Mouse (Mus musculus): ENCODE data around the gene Capn12. TPM values are rescaled to one million over a fixed set of nuclear protein-coding genes. Genes with fewer than 3 reads are reported as not detected.

Gene Capn12
- polyA plus RNA-seq, 1 experiment from 2014 or later: 0.26 TPM

GRCm38 (mm10) chr7:28921178-28921577 lies 40.0 kb downstream of the Capn12 start:
- Histone ChIP-seq H3K36me3 (peaks cover 40% of the 10 kb centered on the region), H3K4me3 (replicated peaks) (no peak overlapping the region), H3K9me3 (no peaks in the 10 kb centered on the region), H3K9ac (replicated peaks) (no peak overlapping the region), H3K27me3 (no peaks in the 10 kb centered on the region), H3K27ac (peak overlapping the region; percentile 97; the same call in 1 of the 2 replicates), H3K4me2 (no peak overlapping the region), H3K4me1 (replicated peaks) (peaks cover 82% of the 10 kb centered on the region)
- 87% methylated on average over 3 of the region's 3 CpGs for WGBS
- no peak for ATAC-seq (ENCODE audit: insufficient number of reproducible peaks, insufficient read depth, low FRiP score, low TSS enrichment, low read depth)

GRCm38 (mm10) chr7:28921722-28922465 lies 40.7 kb downstream of the Capn12 start:
- Histone ChIP-seq H3K4me1 (replicated peaks) (peaks cover 86% of the 10 kb centered on the region), H3K36me3 (peaks cover 33% of the 10 kb centered on the region), H3K27ac (peak overlapping the region; percentile 97)

GRCm38 (mm10) chr7:28922606-28923005 lies 41.4 kb downstream of the Capn12 start:
- peak overlapping the region; percentile 27; the same call in 1 of the 2 replicates for H3K9ac ChIP-seq (replicated peaks)
- peaks cover 26% of the 10 kb centered on the region for H3K36me3 ChIP-seq
- no peaks in the 10 kb centered on the region for H3K27me3 ChIP-seq
- H3K27ac ChIP-seq: peak overlapping the region; percentile 97
- 72% methylated on average over 4 of the region's 4 CpGs for WGBS
- no peak overlapping the region for H3K4me3 ChIP-seq (replicated peaks)
- H3K4me2 ChIP-seq: 0 out of 2 replicates have a peak overlapping the region, but pooled peaks have one; percentile 47
- ATAC-seq (ENCODE audit: insufficient number of reproducible peaks, insufficient read depth, low FRiP score, low TSS enrichment, low read depth): no peak
- H3K4me1 ChIP-seq (replicated peaks): peaks cover 86% of the 10 kb centered on the region
- H3K9me3 ChIP-seq: no peaks in the 10 kb centered on the region

More at GRCm38 (mm10) chr7:28921722-28922465, 40.7 kb downstream of the Capn12 start:
- 83% methylated on average over 8 of the region's 8 CpGs for WGBS
- Histone ChIP-seq H3K9ac (replicated peaks) (no peak overlapping the region), H3K27me3 (no peaks in the 10 kb centered on the region), H3K4me2 (no peak overlapping the region), H3K9me3 (no peaks in the 10 kb centered on the region), H3K4me3 (replicated peaks) (no peak overlapping the region)
- ATAC-seq (ENCODE audit: insufficient number of reproducible peaks, insufficient read depth, low FRiP score, low TSS enrichment, low read depth): no peak

- H3K4me3 ChIP-seq (replicated peaks): 0 out of 2 replicates have a peak overlapping the region, but pooled peaks have one; percentile 14
- H3K9me3 ChIP-seq: no peaks in the 10 kb centered on the region
- 6% methylated on average over 4 of the region's 4 CpGs for WGBS
- H3K9ac ChIP-seq (replicated peaks): peak overlapping the region; percentile 35; the same call in 1 of the 2 replicates
- H3K27me3 ChIP-seq: no peaks in the 10 kb centered on the region
- H3K4me2 ChIP-seq: peak overlapping the region; percentile 47
- peaks cover 13% of the 10 kb centered on the region for H3K36me3 ChIP-seq
- peak overlapping the region; percentile 97 for H3K27ac ChIP-seq
- H3K4me1 ChIP-seq (replicated peaks): peaks cover 80% of the 10 kb centered on the region
- peak; percentile 84 for ATAC-seq (ENCODE audit: insufficient number of reproducible peaks, insufficient read depth, low FRiP score, low TSS enrichment, low read depth)
These were observed 42.7 kb downstream of the Capn12 start for GRCm38 (mm10) chr7:28923865-28924291.

GRCm38 (mm10) chr7:28924802-28925201 lies 43.6 kb downstream of the Capn12 start:
- H3K4me3 ChIP-seq (replicated peaks): no peak overlapping the region
- no peak overlapping the region for H3K9ac ChIP-seq (replicated peaks)
- H3K27me3 ChIP-seq: no peaks in the 10 kb centered on the region
- no peaks in the 10 kb centered on the region for H3K9me3 ChIP-seq
- WGBS: 73% methylated on average over 3 of the region's 3 CpGs
- ATAC-seq (ENCODE audit: insufficient number of reproducible peaks, insufficient read depth, low FRiP score, low TSS enrichment, low read depth): no peak
- peak overlapping the region; percentile 47 for H3K4me2 ChIP-seq
- peak overlapping the region; percentile 97 for H3K27ac ChIP-seq
- peaks cover 9% of the 10 kb centered on the region for H3K36me3 ChIP-seq
- peaks cover 80% of the 10 kb centered on the region for H3K4me1 ChIP-seq (replicated peaks)

- H3K4me3 ChIP-seq (replicated peaks): no peak overlapping the region
- H3K9ac ChIP-seq (replicated peaks): no peak overlapping the region
- ATAC-seq (ENCODE audit: insufficient number of reproducible peaks, insufficient read depth, low FRiP score, low TSS enrichment, low read depth): no peak
- no peaks in the 10 kb centered on the region for H3K9me3 ChIP-seq
- H3K36me3 ChIP-seq: peaks cover 9% of the 10 kb centered on the region
- H3K4me2 ChIP-seq: 0 out of 2 replicates have a peak overlapping the region, but pooled peaks have one; percentile 15
- WGBS: 35% methylated on average over 9 of the region's 9 CpGs
- peak overlapping the region; percentile 97 for H3K27ac ChIP-seq
- H3K27me3 ChIP-seq: no peaks in the 10 kb centered on the region
- peaks cover 80% of the 10 kb centered on the region for H3K4me1 ChIP-seq (replicated peaks)
These were observed 44.1 kb downstream of the Capn12 start for GRCm38 (mm10) chr7:28925317-28925716.

- no peaks in the 10 kb centered on the region for H3K9me3 ChIP-seq
- H3K27me3 ChIP-seq: no peaks in the 10 kb centered on the region
- ATAC-seq (ENCODE audit: insufficient number of reproducible peaks, insufficient read depth, low FRiP score, low TSS enrichment, low read depth): no peak
- H3K4me2 ChIP-seq: no peak overlapping the region
- no peak overlapping the region for H3K9ac ChIP-seq (replicated peaks)
- no peak overlapping the region for H3K4me3 ChIP-seq (replicated peaks)
- peaks cover 7% of the 10 kb centered on the region for H3K36me3 ChIP-seq
- H3K4me1 ChIP-seq (replicated peaks): peaks cover 80% of the 10 kb centered on the region
- 87% methylated on average over 2 of the region's 2 CpGs for WGBS
- peak overlapping the region; percentile 97; the same call in 1 of the 2 replicates for H3K27ac ChIP-seq
These were observed 45.0 kb downstream of the Capn12 start for GRCm38 (mm10) chr7:28926172-28926571.

GRCm38 (mm10) chr7:28929381-28929780 lies 48.2 kb downstream of the Capn12 start:
- Histone ChIP-seq H3K4me1 (replicated peaks) (peaks cover 62% of the 10 kb centered on the region), H3K4me2 (0 out of 2 replicates have a peak overlapping the region, but pooled peaks have one; percentile 1), H3K27ac (peak overlapping the region; percentile 87), H3K36me3 (peaks cover 10% of the 10 kb centered on the region), H3K27me3 (no peaks in the 10 kb centered on the region), H3K4me3 (replicated peaks) (no peak overlapping the region), H3K9ac (replicated peaks) (no peak overlapping the region), H3K9me3 (no peaks in the 10 kb centered on the region)
- 41% methylated on average over 3 of the region's 3 CpGs for WGBS
- ATAC-seq (ENCODE audit: insufficient number of reproducible peaks, insufficient read depth, low FRiP score, low TSS enrichment, low read depth): no peak

- no peak overlapping the region for H3K4me2 ChIP-seq
- ATAC-seq (ENCODE audit: insufficient number of reproducible peaks, insufficient read depth, low FRiP score, low TSS enrichment, low read depth): no peak
- H3K36me3 ChIP-seq: peaks cover 13% of the 10 kb centered on the region
- 49% methylated on average over 5 of the region's 5 CpGs for WGBS
- H3K9me3 ChIP-seq: no peaks in the 10 kb centered on the region
- peaks cover 56% of the 10 kb centered on the region for H3K4me1 ChIP-seq (replicated peaks)
- H3K27ac ChIP-seq: peak overlapping the region; percentile 87
- H3K9ac ChIP-seq (replicated peaks): no peak overlapping the region
- H3K27me3 ChIP-seq: no peaks in the 10 kb centered on the region
- H3K4me3 ChIP-seq (replicated peaks): no peak overlapping the region
These were observed 49.3 kb downstream of the Capn12 start for GRCm38 (mm10) chr7:28930320-28931031.

GRCm38 (mm10) chr7:28931032-28931694 lies 49.9 kb downstream of the Capn12 start:
- H3K9ac ChIP-seq (replicated peaks): no peak overlapping the region
- no peak overlapping the region for H3K4me2 ChIP-seq
- peaks cover 13% of the 10 kb centered on the region for H3K36me3 ChIP-seq
- no peaks in the 10 kb centered on the region for H3K27me3 ChIP-seq
- no peak for ATAC-seq (ENCODE audit: insufficient number of reproducible peaks, insufficient read depth, low FRiP score, low TSS enrichment, low read depth)
- 83% methylated on average over 7 of the region's 7 CpGs for WGBS
- H3K9me3 ChIP-seq: no peaks in the 10 kb centered on the region
- H3K4me1 ChIP-seq (replicated peaks): peaks cover 52% of the 10 kb centered on the region
- H3K27ac ChIP-seq: peak overlapping the region; percentile 87
- H3K4me3 ChIP-seq (replicated peaks): no peak overlapping the region

GRCm38 (mm10) chr7:28931695-28932039 lies 50.4 kb downstream of the Capn12 start:
- ATAC-seq (ENCODE audit: insufficient number of reproducible peaks, insufficient read depth, low FRiP score, low TSS enrichment, low read depth): no peak
- 86% methylated on average over 4 of the region's 4 CpGs for WGBS
- Histone ChIP-seq H3K9ac (replicated peaks) (no peak overlapping the region), H3K27me3 (no peaks in the 10 kb centered on the region), H3K4me3 (replicated peaks) (no peak overlapping the region), H3K4me2 (no peak overlapping the region), H3K4me1 (replicated peaks) (peaks cover 52% of the 10 kb centered on the region), H3K27ac (peak overlapping the region; percentile 87; the same call in 1 of the 2 replicates), H3K36me3 (peaks cover 13% of the 10 kb centered on the region), H3K9me3 (no peaks in the 10 kb centered on the region)
